Mouse (Mus musculus): ENCODE data around the gene Cst3. TPM values are rescaled to one million over a fixed set of nuclear protein-coding genes. Genes with fewer than 3 reads are reported as not detected.

Cst3 gene
- total RNA-seq, 1 experiment: 304 TPM

DNA sequence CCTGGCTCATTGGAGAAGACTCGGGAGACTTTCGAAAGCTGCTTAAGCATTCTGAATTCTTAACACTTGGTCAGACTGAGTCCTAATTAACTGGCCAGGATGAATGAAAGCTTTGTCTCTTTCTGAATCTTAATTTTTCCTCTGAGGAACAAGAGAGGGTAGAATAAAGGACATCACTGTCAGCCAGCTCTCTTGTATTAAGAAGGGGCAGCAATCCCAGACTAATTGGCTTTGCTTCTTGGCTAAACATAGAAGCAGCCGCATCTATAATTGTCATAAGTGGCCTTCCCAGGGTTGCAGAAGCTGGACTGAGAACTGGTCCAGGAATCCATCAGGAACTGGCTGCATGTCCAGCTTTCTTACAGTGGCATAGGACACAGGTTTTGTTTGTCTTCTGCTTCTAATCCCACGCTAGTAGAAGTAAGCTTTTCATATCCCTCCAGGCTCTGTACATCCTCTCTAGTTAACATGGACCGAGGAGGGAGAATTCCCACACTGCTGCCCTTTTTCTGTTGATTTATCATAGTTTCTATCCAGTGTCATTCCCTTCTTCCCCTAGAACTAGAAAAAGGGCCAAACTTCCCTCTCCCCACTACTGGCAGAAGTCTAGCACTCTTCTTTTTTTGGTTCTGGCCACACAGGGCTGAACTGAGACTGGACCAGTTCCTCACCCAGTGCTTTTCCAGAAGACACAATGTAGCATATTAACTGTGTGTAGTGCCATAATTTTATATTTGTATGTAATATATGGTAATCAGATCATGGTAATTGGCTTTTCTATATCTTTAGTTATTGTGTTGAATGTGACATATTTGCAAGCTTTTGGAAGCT, 14.7 kb upstream of the Cst3 start:
- H3K4me3 ChIP-seq (ENCODE audit: insufficient read depth in 1 of 2, low read depth in 1 of 2, low read length in 2 of 2, poor library complexity in 1 of 2, severe bottlenecking in 1 of 2): no peak overlapping the region
- H3K4me1 ChIP-seq (ENCODE audit: control insufficient read depth in 2 of 2, insufficient read depth in 2 of 2, low read length in 2 of 2, poor library complexity in 1 of 2): no peaks in the 10 kb centered on the region
- TF ChIP-seq ZC3H11A (IDR thresholded peaks at IDR 0.05; ENCODE audit: borderline replicate concordance, low read depth, low read length) (no peak), ZNF384 (IDR thresholded peaks at IDR 0.05; ENCODE audit: low read depth, low read length) (no peak), HCFC1 (IDR thresholded peaks at IDR 0.05; ENCODE audit: borderline replicate concordance, insufficient read depth, low read length) (no peak), CHD2 (IDR thresholded peaks at IDR 0.05; ENCODE audit: low read depth, low read length) (no peak), MAFK (IDR thresholded peaks at IDR 0.05; ENCODE audit: insufficient read depth, low read depth, low read length) (no peak)
- no peak overlapping the region for H3K9ac ChIP-seq (ENCODE audit: insufficient read depth, low read depth, low read length, poor library complexity, severe bottlenecking)
- no peak overlapping the region for H3K27ac ChIP-seq (ENCODE audit: insufficient read depth, low read depth, low read length, poor library complexity, severe bottlenecking)
- in situ Hi-C loops (cut with MboI; ENCODE audit: low sequenced_read_pairs in 2 of 2, unreplicated experiment in 2 of 2): no loop called here
- no peak for DNase-seq (ENCODE audit: low read depth, low spot score)
- no peaks in the 10 kb centered on the region for H3K9me3 ChIP-seq (ENCODE audit: control insufficient read depth, insufficient read depth, low read depth, low read length)
- no peaks in the 10 kb centered on the region for H3K36me3 ChIP-seq (ENCODE audit: control insufficient read depth, insufficient read depth, low read length, poor library complexity, severe bottlenecking)

- in situ Hi-C loops (cut with MboI; ENCODE audit: low sequenced_read_pairs in 2 of 2, unreplicated experiment in 2 of 2): no loop called here
- no peaks in the 10 kb centered on the region for H3K9me3 ChIP-seq (ENCODE audit: control insufficient read depth, insufficient read depth, low read depth, low read length)
These were observed 14.0 kb upstream of the Cst3 start for GRCm38 (mm10) chr2:148889331-148890010.

DNA sequence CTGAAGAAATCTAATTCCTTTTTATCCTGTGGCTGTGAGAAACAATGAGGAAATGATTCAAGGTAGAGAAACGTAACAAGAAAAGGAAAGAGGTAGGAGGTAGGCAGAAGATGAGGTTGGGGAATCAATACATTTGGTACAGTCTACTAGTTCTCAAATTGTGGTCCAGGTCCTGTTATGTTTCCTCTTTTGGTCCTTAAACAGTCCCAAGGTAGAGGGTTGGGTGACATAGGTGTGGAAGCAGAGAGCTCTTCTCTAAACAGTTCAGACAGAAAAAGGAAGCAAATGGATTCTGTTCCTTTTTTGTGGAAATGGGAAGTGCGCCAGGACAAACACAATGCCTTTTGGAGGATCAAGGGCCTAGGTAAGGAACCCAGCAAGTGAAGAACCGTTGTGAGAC, 13.4 kb upstream of the Cst3 start:
- no peaks in the 10 kb centered on the region for H3K4me1 ChIP-seq (ENCODE audit: control insufficient read depth in 2 of 2, insufficient read depth in 2 of 2, low read length in 2 of 2, poor library complexity in 1 of 2)
- no peak overlapping the region for H3K9ac ChIP-seq (ENCODE audit: insufficient read depth, low read depth, low read length, poor library complexity, severe bottlenecking)
- no peaks in the 10 kb centered on the region for H3K9me3 ChIP-seq (ENCODE audit: control insufficient read depth, insufficient read depth, low read depth, low read length)
- no peak overlapping the region for H3K27ac ChIP-seq (ENCODE audit: insufficient read depth, low read depth, low read length, poor library complexity, severe bottlenecking)
- H3K4me3 ChIP-seq (ENCODE audit: insufficient read depth in 1 of 2, low read depth in 1 of 2, low read length in 2 of 2, poor library complexity in 1 of 2, severe bottlenecking in 1 of 2): no peak overlapping the region
- no peak for DNase-seq (ENCODE audit: low read depth, low spot score)
- TF ChIP-seq CHD2 (IDR thresholded peaks at IDR 0.05; ENCODE audit: low read depth, low read length) (no peak), ZNF384 (IDR thresholded peaks at IDR 0.05; ENCODE audit: low read depth, low read length) (no peak), ZC3H11A (IDR thresholded peaks at IDR 0.05; ENCODE audit: borderline replicate concordance, low read depth, low read length) (no peak), MAFK (IDR thresholded peaks at IDR 0.05; ENCODE audit: insufficient read depth, low read depth, low read length) (no peak), HCFC1 (IDR thresholded peaks at IDR 0.05; ENCODE audit: borderline replicate concordance, insufficient read depth, low read length) (no peak)
- in situ Hi-C loops (cut with MboI; ENCODE audit: low sequenced_read_pairs in 2 of 2, unreplicated experiment in 2 of 2): no loop called here
- no peaks in the 10 kb centered on the region for H3K36me3 ChIP-seq (ENCODE audit: control insufficient read depth, insufficient read depth, low read length, poor library complexity, severe bottlenecking)

More at GRCm38 (mm10) chr2:148889331-148890010, 14.0 kb upstream of the Cst3 start:
- DNase-seq (ENCODE audit: low read depth, low spot score): no peak
- Histone ChIP-seq H3K4me1 (ENCODE audit: control insufficient read depth in 2 of 2, insufficient read depth in 2 of 2, low read length in 2 of 2, poor library complexity in 1 of 2) (no peaks in the 10 kb centered on the region), H3K36me3 (ENCODE audit: control insufficient read depth, insufficient read depth, low read length, poor library complexity, severe bottlenecking) (no peaks in the 10 kb centered on the region), H3K4me3 (ENCODE audit: insufficient read depth in 1 of 2, low read depth in 1 of 2, low read length in 2 of 2, poor library complexity in 1 of 2, severe bottlenecking in 1 of 2) (no peak overlapping the region), H3K27ac (ENCODE audit: insufficient read depth, low read depth, low read length, poor library complexity, severe bottlenecking) (no peak overlapping the region), H3K9ac (ENCODE audit: insufficient read depth, low read depth, low read length, poor library complexity, severe bottlenecking) (no peak overlapping the region)
- no peak for TF ChIP-seq ZC3H11A (IDR thresholded peaks at IDR 0.05; ENCODE audit: borderline replicate concordance, low read depth, low read length)
- TF ChIP-seq CHD2 (IDR thresholded peaks at IDR 0.05; ENCODE audit: low read depth, low read length): no peak
- TF ChIP-seq MAFK (IDR thresholded peaks at IDR 0.05; ENCODE audit: insufficient read depth, low read depth, low read length): no peak
- TF ChIP-seq HCFC1 (IDR thresholded peaks at IDR 0.05; ENCODE audit: borderline replicate concordance, insufficient read depth, low read length): no peak

DNA sequence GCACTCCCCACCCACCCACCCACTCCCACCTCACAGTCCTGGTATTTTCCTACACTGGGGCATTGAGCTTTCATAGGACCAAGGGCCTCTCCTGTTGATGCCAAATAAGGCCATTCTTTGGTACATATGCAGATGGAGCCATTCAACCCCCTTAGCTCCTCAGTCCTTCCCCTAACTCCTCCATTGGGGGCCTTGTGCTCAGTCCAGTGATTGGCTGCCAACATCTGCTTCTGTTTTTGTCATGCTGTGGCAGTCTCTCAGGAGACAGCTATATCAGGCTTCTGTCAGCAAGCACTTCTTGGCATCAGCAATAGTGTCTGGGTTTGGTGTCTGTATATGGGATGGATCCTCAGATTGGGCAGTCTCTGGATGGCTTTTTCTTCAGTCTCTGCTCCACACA, 9.2 kb upstream of the Cst3 start:
- Histone ChIP-seq H3K36me3 (ENCODE audit: control insufficient read depth, insufficient read depth, low read length, poor library complexity, severe bottlenecking) (no peaks in the 10 kb centered on the region), H3K27ac (ENCODE audit: insufficient read depth, low read depth, low read length, poor library complexity, severe bottlenecking) (no peak overlapping the region), H3K4me3 (ENCODE audit: insufficient read depth in 1 of 2, low read depth in 1 of 2, low read length in 2 of 2, poor library complexity in 1 of 2, severe bottlenecking in 1 of 2) (no peak overlapping the region), H3K4me1 (ENCODE audit: control insufficient read depth in 2 of 2, insufficient read depth in 2 of 2, low read length in 2 of 2, poor library complexity in 1 of 2) (no peaks in the 10 kb centered on the region), H3K9ac (ENCODE audit: insufficient read depth, low read depth, low read length, poor library complexity, severe bottlenecking) (no peak overlapping the region), H3K9me3 (ENCODE audit: control insufficient read depth, insufficient read depth, low read depth, low read length) (no peaks in the 10 kb centered on the region)
- DNase-seq (ENCODE audit: low read depth, low spot score): no peak
- TF ChIP-seq ZNF384 (IDR thresholded peaks at IDR 0.05; ENCODE audit: low read depth, low read length) (no peak), HCFC1 (IDR thresholded peaks at IDR 0.05; ENCODE audit: borderline replicate concordance, insufficient read depth, low read length) (no peak), MAFK (IDR thresholded peaks at IDR 0.05; ENCODE audit: insufficient read depth, low read depth, low read length) (no peak), ZC3H11A (IDR thresholded peaks at IDR 0.05; ENCODE audit: borderline replicate concordance, low read depth, low read length) (no peak), CHD2 (IDR thresholded peaks at IDR 0.05; ENCODE audit: low read depth, low read length) (no peak)
- in situ Hi-C loops (cut with MboI; ENCODE audit: low sequenced_read_pairs in 2 of 2, unreplicated experiment in 2 of 2): no loop called here

All from ES-E14 (cell line).